21 mouse cellular contexts compared by ENCODE assay signal in genomic region chr13:43861424-43861823, GRCm38 (mm10).
DNase-seq lines count a peak whose midpoint lies in the region; ATAC-seq lines count a peak whose summit lies in the region.
"Had no signal": no experiment of that assay in that cellular context is flagged by ENCODE, and none has a peak within 500 bp of the region (broad histone marks: within the 10 kb centered on the region; RNA-seq: fewer than 3 reads in every experiment).

No protein-coding gene starts in this region.

- no peak overlapping the region for H3K4me3 ChIP-seq in intestine, embryonic 15.5 days (replicated peaks)
- H3K4me3 ChIP-seq: embryonic facial prominence, embryonic 12.5 days; heart, embryonic 13.5 days; neural tube, embryonic 13.5 days had no signal

- peak overlapping the region; percentile 24 for H3K27ac ChIP-seq in intestine, embryonic 15.5 days
- H3K27ac ChIP-seq: embryonic facial prominence, embryonic 12.5 days; hindbrain, postnatal 0 days; neural tube, embryonic 13.5 days had no signal

- no peak overlapping the region for H3K9ac ChIP-seq in intestine, embryonic 15.5 days
- H3K9ac ChIP-seq: embryonic facial prominence, embryonic 12.5 days; heart, embryonic 13.5 days; neural tube, embryonic 13.5 days had no signal

- DNase-seq in kidney, adult 18-20 months: peak; percentile 30
- no peak for DNase-seq in kidney, postnatal 14 days
- DNase-seq in kidney, adult 8-10 months: peak; percentile 20 to 23
- peak; percentile 29 to 54 for DNase-seq in kidney, postnatal 25 days
- DNase-seq in urinary bladder, postnatal 36 days (ENCODE audit: low spot score in 2 of 2): no peak
- DNase-seq in frontal cortex, postnatal 10 days (ENCODE audit: low spot score in 2 of 2): no peak
- DNase-seq: adrenal gland, postnatal 14 days; cerebellum, adult 2 months; cerebellum, postnatal 25 days; heart, postnatal 14 days; lung, adult 18-20 months; lung, postnatal 10 days; midbrain, embryonic 14.5 days; thymus, adult 18-20 months; thymus, postnatal 4 days had no signal

- no peak overlapping the region for H3K4me2 ChIP-seq in intestine, embryonic 15.5 days (replicated peaks)
- H3K4me2 ChIP-seq: embryonic facial prominence, embryonic 12.5 days; heart, embryonic 13.5 days; neural tube, embryonic 13.5 days had no signal

- H3K27me3 ChIP-seq in intestine, embryonic 15.5 days (replicated peaks): no peaks in the 10 kb centered on the region
- H3K27me3 ChIP-seq: embryonic facial prominence, embryonic 12.5 days; heart, embryonic 13.5 days had no signal

- no peaks in the 10 kb centered on the region for H3K36me3 ChIP-seq in intestine, embryonic 15.5 days
- H3K36me3 ChIP-seq: embryonic facial prominence, embryonic 12.5 days; heart, embryonic 13.5 days; neural tube, embryonic 13.5 days had no signal

- ATAC-seq in intestine, embryonic 15.5 days: no peak
- ATAC-seq: CD4-positive, CD25-positive, alpha-beta regulatory T cell, adult 4 months; hindbrain, postnatal 0 days had no signal

- 67% methylated on average over 7 of the region's 7 CpGs for WGBS in intestine, embryonic 15.5 days

- H3K4me1 ChIP-seq in intestine, embryonic 15.5 days (replicated peaks): peaks cover 13% of the 10 kb centered on the region

- H3K9me3 ChIP-seq in intestine, embryonic 15.5 days: no peaks in the 10 kb centered on the region
- H3K9me3 ChIP-seq: embryonic facial prominence, embryonic 12.5 days; neural tube, embryonic 13.5 days had no signal

Comparison
In these comparisons a context has a peak if more than half of its experiments do, and no peak if none do; other contexts are left out.
1. DNase-seq: peak in kidney, adult 18-20 months (single experiment), kidney, adult 8-10 months (2 of 2) and kidney, postnatal 25 days (2 of 2); none in kidney, postnatal 14 days (single experiment), urinary bladder, postnatal 36 days (0 of 2) and frontal cortex, postnatal 10 days (0 of 2).